Mouse (Mus musculus) frontal cortex, adult 2 months (tissue): ENCODE measurements around the gene Fancg. TPM values are rescaled to one million over a fixed set of nuclear protein-coding genes. Genes with fewer than 3 reads are reported as not detected.
A peak's percentile ranks its signal among the peaks of the same experiment; 100 is the strongest.

ENCODE experiments used
- DNase-seq, 2 experiments: peaks; one replicate each; pipeline ENCODE4 v3.0.0; 2022; ENCODE audit warnings: low spot score in 1 of 2; ENCODE audit errors: extremely low spot score in 1 of 2
- polyA plus RNA-seq: library from polyadenylated mRNA; depleted of rRNA; stranded (reverse); fragments of >200 nt; gene quantifications from 2 replicates; pipeline ENCODE4 v1.2.3, GENCODE M21; 2012; rRNA removed

Fancg gene
- 19.7 and 23.2 TPM in 2 replicates for polyA plus RNA-seq

DNA sequence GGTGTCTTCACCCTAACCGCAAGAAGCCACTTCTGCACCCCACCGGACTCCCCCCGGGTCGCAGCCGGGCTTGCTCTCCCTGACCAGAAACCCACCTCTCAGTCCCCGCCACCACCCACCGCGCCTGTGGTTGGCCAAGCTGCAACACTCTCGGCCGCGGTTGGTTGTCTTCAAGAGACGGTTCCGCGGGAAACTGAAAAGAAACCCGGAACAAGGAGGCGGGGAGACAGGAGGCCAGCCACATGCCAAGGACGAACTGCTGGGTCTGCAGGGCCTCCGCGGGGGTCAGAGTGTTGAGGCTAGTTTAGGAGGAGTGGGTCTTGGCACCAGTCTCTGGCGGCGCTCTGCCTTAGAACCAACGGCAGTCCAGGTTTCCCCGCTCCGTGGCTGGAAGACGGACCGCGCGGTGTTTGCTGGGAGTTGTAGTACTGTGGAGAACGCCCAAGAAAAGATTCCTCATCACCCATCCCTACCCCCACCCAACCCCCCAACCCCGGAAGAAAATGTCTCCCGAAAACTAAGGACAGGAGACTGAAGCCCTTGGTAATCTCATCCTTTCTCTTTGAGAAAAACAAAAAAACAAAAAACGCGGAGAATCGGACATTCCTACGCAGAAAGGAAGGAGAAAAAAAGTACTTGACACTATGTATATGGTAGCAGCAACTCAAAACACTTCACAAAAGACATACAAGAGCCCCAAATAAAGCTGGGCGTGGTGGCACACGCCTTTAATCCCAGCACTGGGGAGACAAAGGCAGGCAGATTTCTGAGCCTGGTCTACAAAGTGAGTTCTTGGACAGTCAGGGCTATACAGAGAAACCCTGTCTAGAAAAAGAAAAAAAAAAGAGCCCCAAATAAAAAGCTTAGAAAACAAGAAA lies at the start of gene Fancg:
Fancg (minus strand) TSS at position 346 of the 878 bp plus-strand sequence.
- DNase-seq: peak; percentile 59 to 84

DNA sequence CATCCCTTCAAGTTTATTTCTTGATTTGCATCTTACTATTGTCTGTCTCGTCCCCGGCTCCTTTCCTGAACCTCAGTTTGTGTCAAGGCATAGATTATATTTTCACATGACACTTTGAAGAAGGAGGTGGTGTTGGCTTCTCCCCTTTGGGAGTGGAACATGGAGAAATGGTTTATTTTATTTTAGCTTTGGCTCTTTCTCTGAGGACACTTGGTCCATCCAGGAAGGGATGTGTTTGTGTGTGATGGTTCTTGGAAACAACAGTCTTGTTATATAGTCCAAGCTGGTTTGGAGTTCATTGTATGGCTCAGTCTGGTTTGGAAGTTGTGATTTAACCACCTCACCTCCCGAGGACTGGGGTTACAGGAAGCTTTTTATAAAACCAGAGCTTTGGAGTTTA lies 49.4 kb upstream of the Fancg start:
- DNase-seq: no peak

DNA sequence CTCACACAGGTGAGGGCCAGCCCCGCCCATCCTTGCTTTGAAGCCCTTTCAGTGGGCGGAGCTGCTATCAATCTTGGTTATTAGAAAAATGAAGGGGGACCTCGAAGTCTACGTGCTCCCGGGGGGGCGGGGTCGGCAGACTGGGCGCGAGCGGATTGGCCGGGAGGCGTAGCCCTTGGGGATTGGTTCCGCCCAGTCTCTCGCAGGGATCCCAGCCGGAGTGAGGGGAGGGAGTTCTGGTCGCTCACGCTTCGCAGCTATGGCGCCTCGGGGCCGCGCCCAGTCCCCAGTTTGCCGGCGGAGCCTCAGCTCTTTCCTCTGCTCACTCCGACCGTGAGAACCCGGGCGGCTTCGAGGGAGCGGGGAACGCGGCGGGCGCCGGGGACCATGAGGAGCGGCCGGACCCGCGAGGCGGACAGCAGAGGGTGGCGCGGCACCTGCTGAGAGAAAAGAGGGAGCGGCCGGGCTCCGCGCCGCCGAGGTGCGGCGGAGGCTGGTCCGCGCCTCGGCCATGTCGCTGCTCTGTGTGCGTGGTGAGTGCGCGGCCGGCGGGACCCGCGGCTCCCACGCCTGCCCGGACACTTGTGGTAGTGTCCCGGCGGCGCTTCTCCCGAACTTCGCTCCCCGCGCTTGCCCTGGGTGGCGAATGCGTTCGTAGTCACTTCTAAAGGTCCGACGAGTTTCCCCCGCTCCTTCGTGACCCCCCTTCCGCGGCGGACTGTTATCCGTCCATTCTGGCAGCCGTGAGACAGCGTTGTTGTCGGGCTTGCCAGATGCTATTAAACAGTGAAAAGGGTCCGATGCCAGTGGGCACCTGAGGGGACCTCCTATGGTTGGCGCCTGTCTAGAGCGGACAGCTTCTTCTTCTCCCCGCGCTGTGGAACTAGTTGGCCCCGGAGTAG lies 48.7 kb upstream of the Fancg start, which contains the start of gene Unc13b:
Unc13b (plus strand) TSS at position 201 of the 902 bp plus-strand sequence.
- peak; percentile 67 to 88 for DNase-seq

DNA sequence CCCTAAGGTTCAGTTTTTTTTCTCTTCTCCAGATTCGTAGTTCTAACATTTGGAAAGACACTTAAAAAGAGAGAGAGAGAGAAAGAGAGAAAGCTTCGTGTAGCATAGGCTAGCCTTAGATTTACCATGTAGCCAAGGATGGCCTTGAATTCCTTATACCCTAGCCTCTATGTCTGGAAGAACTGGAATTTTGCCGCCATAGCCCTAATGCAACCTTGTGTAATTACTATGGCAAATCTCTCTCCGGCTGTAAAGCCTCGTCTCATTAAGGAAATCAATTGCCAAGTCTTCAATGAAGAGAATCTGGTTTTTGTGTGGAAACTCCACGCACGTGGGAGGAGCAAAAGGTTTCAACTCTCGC lies 48.1 kb upstream of the Fancg start:
- DNase-seq: no peak

DNA sequence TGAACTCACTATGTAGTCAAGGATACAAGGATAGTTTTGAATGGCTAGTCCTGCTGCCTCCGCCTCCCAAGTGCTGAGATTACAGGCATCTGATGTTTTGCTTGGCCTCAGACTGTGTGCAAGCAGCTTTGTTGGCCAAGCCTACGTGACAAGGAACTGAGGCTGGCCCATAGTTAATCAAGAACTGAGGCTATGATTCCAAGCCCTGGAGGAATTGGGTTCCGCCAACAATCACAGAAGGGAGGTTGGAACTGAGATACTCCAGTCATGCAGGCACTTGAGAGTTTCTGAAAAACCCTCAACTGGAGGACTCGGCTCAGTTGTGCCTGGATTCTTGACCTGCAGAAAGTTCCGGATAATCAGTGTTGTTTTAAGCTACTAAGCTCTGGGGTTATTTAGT lies 47.3 kb upstream of the Fancg start:
- DNase-seq: no peak

DNA sequence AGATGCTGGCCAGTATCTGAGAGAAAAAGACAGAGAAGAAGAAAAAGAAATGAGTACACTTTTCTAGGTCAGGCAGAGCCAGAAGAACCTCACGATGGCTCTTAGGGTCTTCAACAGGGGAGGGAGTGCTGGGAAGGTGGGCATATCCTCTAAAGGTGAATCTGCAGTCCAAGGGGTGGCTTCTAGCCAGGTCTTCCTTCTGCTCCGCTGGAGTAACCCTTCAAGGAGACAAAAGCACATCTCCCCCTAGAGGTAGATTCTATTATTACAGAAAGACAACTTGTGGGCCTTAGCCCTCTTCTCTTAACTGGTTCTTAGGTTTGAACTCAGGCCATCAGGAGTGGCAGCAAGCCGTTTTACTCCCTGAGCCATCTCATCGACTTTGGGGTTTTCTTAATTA lies 42.3 kb upstream of the Fancg start:
- DNase-seq: peak in 1 of 2 experiments; percentile 82

DNA sequence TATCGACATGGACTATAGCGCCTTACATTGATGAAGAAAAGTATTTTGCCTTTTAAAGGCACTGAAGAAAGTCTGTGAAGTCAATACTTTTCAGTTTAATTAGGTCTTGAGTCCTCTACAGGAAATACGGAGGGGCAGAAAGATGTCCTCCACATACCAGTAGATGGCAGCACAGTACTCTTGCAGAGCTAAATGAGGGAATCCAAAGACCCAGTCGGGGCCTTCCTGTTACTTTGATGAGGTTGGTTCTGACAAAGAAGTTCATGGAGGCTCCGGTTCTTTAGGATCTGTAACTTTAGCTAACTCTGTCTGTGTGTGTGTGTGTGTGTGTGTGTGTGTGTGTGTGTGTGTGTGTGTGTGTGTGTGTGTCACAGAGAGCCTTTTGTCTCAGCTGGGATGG lies 36.9 kb upstream of the Fancg start:
- peak; percentile 72 to 92 for DNase-seq

DNA sequence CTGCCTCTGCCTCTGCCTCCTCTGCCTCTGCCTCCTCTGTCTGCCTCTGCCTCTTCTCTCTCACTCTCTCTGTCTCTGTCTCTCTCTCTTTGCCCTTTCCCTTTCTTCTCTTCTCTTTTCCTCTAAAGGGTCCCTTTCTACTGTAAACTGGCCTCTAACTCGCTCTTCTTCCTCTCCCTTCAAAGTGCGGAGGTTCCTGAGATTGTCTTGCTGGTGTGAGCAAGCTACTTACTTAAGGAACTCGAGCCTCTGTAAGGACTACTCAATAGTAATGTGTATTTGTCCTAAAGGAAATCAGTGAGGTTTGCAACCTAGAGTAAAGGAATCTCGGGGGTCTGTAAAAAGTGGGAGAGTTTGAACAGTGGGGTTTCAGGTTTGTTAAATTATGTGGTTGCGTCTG lies 36.3 kb upstream of the Fancg start:
- no peak for DNase-seq

DNA sequence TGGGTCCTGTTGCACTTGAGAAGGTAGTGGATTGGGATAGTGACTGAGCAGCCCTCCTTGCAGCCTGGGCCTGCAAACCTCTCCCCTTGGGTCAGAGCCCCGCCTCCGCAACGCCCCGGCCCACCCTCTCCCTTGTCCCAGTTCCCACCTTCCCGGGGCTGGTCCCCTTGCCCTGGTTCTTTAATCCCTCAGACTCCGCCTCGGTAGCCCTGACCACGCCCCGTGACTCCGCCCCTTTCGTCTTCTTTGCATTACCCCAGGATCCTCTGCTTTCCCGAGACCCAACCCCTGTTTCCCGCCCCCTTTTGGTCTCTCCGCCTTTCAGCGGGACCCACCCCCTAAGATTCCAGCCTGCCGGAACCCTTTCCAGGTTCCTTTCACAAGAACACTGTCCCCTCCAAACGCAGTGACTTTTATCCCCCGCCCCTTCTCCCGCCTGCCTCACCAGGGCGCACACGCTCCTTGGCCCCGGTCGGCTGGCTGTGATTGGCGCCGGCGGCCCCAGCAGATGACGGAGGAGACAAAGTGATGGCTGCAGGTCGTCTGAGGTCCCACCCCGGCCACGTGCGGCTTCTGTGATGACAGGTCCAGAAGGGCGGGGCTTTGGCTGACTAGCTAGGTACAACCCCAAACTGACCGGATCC lies 35.5 kb upstream of the Fancg start, which contains the start of gene Fam214b:
Fam214b (minus strand) TSS at position 562 of the 644 bp plus-strand sequence.
- peak; percentile 92 to 96 for DNase-seq

DNA sequence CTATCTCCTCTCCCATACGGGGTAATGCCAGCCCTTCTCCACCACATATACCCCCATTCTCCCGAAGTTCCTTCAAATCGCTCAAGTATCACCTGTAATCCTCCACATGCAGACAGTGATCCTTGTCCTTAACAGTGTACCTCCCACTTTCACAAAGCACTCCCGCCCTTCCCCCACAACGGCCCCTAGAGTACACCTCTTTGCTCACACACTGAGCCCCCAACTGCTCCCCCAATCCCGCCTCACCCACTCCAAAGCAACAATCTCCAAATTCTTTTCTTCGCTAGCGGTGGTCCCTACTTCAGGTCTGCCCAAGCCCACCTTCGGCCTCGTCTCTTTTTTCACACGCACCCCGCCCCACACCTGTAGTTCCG lies 35.0 kb upstream of the Fancg start:
- DNase-seq: no peak

DNA sequence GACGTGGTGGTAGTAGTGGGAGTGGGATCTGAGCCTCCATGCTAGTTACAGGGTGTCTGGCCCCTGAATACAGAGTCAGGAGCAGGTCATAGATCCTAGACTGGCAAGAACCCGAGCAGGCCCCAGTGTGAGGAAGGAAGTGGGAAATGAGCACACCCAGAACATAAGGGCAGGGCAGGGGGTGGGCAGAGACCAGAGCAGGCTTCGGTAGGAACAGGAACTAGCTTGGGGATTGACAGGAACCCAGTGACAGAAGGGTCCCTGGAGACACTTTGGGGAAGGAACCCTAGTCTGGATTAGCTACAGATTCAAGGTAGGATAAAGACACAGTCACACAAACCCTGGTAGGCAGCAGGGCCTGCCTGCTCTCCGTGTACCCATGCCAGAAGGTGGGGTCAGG lies 34.4 kb upstream of the Fancg start:
- DNase-seq: no peak

DNA sequence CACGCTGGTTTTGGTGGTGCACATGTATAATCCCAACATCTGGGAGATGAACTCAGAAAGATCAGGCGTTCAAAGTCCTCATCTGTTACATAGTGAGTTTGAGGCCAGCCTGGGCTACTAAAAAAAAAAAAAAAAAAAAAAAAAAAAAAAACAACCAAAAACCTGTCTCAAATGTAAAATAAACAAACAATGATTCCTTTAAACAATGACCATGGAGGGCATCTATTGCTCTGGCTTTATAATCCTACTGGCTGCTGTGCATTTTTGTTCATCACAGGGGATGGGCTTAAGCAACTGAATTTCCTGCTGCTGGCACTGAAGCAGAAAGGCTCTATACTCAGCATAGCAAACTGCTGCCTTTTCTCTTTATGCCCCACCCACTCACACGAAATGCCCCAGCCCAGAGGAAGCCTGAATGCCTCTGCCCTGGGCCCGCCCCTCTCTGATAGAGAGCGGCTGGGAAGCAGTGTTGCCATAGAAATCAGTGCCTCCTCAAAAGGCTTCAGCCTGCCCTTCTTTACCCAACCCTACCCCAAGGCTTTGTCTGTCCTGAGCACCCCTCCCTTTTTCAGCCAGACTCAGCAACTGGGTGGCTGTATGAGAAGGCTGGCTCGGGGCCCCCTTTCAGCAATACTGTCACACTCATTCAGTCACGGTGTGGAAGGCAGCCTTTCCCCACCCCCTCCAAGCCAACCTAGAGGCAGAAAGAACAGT lies 33.5 kb upstream of the Fancg start:
- DNase-seq: peak; percentile 59 to 61

DNA sequence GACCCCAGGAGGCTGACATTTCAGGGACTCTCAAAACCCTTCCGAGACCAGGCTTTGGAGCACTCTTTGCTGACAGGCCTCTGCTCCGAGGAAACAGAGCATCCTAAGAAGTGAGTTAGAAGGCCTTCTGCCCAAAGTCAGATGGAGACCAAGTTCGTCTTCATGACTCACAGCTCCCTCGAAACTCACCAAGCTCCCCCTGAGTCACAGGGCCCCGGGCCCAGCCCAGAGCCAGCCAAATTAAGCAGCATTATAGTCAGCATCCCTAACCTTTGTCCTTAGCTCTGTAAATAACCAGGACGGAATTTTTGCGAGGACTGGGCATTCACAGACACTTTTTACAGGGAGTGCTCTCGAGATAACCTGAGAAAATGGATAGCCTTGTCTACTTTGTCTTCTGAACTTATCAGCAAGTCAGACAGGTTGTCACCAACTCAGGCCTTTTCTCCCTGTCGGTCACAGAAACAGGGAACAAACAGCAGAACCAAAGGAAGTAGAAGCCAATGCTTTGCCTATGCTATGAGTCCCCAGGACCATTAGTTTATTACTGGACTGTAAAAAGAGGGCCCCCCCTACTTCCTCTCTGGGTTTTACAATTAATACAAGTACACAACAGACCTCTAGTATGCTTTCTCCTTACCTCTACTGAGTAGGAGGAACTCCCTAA lies 30.7 kb upstream of the Fancg start:
- DNase-seq: no peak

DNA sequence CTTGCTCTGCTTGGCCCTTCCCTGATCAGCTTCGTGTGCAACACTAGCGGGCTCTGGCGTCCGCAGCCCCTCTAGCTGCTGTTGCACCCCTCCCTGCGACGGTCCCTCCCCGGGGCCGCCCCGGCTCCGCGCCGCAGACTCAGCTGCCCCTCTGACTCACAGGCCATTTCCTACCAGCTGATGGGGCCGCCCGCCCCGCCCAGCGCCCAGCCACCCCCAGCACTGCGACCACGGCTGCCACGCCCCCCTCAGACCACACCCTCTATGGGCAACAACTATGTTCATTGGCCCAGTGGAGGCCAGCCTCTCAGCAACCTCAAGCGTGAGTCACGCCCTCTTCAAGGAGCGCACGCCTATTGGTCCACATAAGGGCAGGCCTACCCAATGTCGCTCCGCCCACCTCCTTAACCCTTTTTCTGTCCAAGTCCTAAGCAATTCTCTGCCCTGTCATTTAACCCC lies 29.8 kb upstream of the Fancg start:
- peak; percentile 96 for DNase-seq

DNA sequence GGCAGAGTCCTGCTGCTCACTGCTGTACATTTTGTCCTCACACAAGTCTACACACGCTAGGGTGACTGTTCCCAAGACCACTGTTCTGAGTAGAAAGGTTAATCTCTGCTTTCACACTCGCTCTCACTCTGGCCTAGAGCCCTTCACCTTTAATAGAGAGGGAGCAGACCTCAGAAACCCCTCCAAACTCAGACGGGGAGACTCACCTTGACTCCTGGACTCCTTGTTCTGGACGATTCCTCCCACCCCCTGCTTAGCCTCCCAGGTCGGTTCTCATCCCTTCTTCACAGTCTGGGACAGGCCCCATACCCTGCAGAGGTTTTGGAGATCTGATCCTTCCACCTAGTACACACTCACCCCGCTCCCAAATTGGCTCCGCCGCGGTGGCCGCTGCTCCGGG lies 29.3 kb upstream of the Fancg start:
- DNase-seq: no peak

DNA sequence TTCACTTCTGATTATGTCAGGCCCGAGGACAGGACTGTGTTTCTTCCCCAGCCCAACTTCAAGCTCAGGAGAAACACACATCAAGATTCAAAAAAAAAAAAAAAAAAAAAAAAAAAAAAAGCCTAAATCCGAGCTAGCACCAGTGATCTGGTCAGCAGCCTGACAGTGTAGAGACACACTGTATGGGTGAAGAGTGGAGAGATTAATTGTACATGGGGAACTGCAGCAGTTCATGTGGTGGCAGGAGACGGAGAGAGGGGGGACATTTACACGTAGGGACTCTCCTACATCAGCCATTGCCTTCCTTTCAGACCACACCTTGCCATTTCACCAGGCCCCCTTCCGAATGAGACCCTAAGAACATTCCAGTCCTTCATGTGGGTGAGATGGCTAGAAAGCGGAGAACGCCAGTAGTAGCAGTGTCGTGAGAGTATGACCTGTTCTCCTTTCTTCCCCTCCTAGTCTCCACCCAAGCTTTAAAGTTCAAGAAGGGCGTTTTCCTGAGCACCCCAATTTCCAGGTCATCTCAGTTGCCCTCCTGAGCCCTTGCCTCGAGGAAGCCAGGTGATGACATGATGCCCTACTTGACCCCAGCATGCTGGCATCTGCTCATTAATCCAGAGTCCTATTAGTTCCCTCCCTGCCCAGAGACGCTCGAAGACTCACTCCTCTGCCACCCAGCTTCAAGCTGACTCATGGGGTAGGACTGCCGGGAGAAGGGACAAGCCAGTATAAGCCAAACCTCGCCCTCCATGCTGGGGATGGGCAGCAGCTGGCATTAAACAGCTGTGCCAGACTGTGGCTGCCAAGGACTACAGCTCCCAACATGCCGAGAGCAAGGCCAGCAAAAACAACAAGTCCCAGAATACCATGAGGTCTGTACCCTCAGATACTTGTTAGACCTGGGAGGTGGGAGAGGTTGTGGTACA lies 28.5 kb upstream of the Fancg start:
- DNase-seq: peak; percentile 52 to 66

DNA sequence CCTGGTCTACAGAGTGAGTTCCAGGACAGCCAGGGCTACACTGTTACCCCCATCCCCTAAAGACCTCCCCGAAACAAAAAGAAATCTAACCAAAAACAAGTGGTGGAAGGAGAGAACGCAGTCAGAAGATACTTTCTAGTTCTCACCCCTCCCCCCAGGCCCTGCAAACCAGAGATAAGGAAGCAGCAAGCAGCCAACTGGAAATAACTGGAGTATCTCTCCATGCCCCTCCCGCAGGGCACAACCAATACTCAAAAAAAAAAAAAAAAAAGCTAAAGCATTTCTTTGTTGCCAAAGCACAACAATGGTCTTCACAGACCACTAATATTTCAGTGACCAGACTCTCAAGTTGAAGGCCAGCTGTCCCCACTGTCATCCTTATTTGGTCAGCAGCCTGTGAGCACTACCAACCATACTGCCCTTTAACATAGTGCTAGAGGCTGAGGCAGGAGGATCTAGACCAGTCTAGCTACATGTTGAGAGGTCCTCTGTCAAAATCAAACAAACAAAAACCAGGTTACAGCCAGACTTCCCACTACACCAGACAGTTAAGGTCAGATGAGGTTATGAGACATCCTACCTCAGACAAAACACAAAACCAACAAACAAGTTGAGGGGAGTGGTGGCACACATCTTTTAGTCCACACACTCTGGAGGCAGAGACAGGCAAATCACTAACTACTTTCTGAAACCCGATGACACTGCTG lies 27.7 kb upstream of the Fancg start:
- DNase-seq: no peak

DNA sequence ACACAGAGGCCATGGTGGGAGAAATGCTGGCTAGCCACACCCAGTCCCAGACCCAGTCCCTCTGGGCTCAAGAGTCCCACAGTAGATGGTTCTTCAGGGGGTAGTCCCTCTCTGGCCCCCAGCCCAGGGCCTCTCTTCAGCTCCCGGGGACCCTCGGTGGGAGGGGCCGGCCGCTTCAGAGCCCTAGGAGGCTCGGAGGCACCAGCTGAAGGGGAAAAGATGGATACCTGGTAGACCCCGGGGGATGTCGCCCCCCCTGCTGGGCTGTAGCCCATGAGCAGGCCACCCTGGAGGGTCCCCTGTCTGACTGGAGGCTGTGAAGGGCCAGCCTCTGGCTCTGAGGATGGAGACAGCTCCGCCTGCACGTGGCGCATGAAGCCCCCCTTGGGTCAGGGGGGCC lies 26.1 kb upstream of the Fancg start:
- DNase-seq: no peak
